Mouse (Mus musculus) stomach, postnatal 0 days (tissue): ENCODE measurements around the gene Cdh23. TPM values are rescaled to one million over a fixed set of nuclear protein-coding genes. Genes with fewer than 3 reads are reported as not detected.

Experiments used
- ATAC-seq: fragments of 200-750 bp; cut with Nextera tagmentation; 2 replicates; pipeline ENCODE4 v1.8.0; 2017; ENCODE audit not compliant: low FRiP score, low TSS enrichment
- DNase-seq: peaks from one replicate; pipeline ENCODE4 v3.0.0-alpha.2; 2016; ENCODE audit warnings: low spot score
- H3K27ac ChIP-seq: fragments of 300-500 bp; sonication (generic); replicated peaks from 2 replicates; pipeline ENCODE4 v1.5.1; 2014; ENCODE audit warnings: mild to moderate bottlenecking, control low read depth
- H3K27me3 ChIP-seq: fragments of 300-500 bp; sonication (generic); 2 replicates; pipeline ENCODE4 v1.6.1; 2014; ENCODE audit warnings: low read length; ENCODE audit not compliant: control insufficient read depth, insufficient read depth
- H3K36me3 ChIP-seq: fragments of 300-500 bp; sonication (generic); 2 replicates; pipeline ENCODE4 v1.6.1; 2014; ENCODE audit warnings: low read length, mixed read lengths; ENCODE audit not compliant: control insufficient read depth, insufficient read depth
- H3K4me1 ChIP-seq: fragments of 300-500 bp; sonication (generic); replicated peaks from 2 replicates; pipeline ENCODE4 v1.6.1; 2014; ENCODE audit warnings: antibody characterized with exemption; ENCODE audit not compliant: control insufficient read depth, insufficient read depth
- H3K4me2 ChIP-seq: fragments of 300-500 bp; sonication (generic); replicated peaks from 2 replicates; pipeline ENCODE4 v1.6.1; 2014; ENCODE audit warnings: low read depth, mild to moderate bottlenecking, control low read depth, moderate library complexity
- H3K4me3 ChIP-seq: fragments of 300-500 bp; sonication (generic); 2 replicates; pipeline ENCODE4 v1.5.1; 2014; ENCODE audit warnings: low read depth, low read length, control low read depth
- H3K9ac ChIP-seq: fragments of 300-500 bp; sonication (generic); 2 replicates; pipeline ENCODE4 v1.6.1; 2014; ENCODE audit warnings: mild to moderate bottlenecking, low read length, control low read depth, mixed read lengths
- H3K9me3 ChIP-seq: fragments of 300-500 bp; sonication (generic); 2 replicates; pipeline ENCODE4 v1.6.1; 2016; ENCODE audit warnings: low read length; ENCODE audit not compliant: control insufficient read depth
- CTCF ChIP-seq: IDR thresholded peaks from 2 replicates; pipeline ENCODE4 v1.5.1; 2016; ENCODE audit warnings: antibody characterized with exemption, low read depth, mild to moderate bottlenecking, moderate library complexity
- EP300 ChIP-seq: optimal IDR thresholded peaks from 2 replicates; pipeline ENCODE3; 2016; ENCODE audit warnings: antibody characterized with exemption
- WGBS: fragments of 180-500 bp; shearing (Covaris S2); extraction: QIAGEN DNeasy Blood & Tissue Kit; methylation state at CpG from one replicate; pipeline ENCODE4 v1.1.7; 2014; 5-methylcytosine and 5-hydroxymethylcytosine counted together
- polyA plus RNA-seq: library from polyadenylated mRNA; unstranded; fragments of >200 nt; fragmentation: Nextera tagmentation; extraction: Ambion mirVana; gene quantifications from 2 replicates; pipeline ENCODE4 v1.2.1, GENCODE M21; 2015

Cdh23 gene
- polyA plus RNA-seq, 1 experiment from 2014 or later = 0.18 TPM

- Histone ChIP-seq H3K27ac (no peak overlapping the region), H3K9ac (no peak overlapping the region), H3K4me3 (no peak overlapping the region), H3K4me1 (0 out of 2 replicates have a peak, but pooled peaks cover 2% of the 10 kb centered on the region), H3K4me2 (no peak overlapping the region), H3K36me3 (no peaks in the 10 kb centered on the region), H3K27me3 (no peaks in the 10 kb centered on the region), H3K9me3 (no peaks in the 10 kb centered on the region)
- no peak for DNase-seq
- TF ChIP-seq EP300 (no peak), CTCF (no peak)
- 88% methylated on average over 5 of the region's 5 CpGs for WGBS
- ATAC-seq = no peak
Measured at GRCm38 (mm10) chr10:60260557-60261294, 435.6 kb downstream of the Cdh23 start.

- H3K27ac ChIP-seq = no peak overlapping the region
- H3K9ac ChIP-seq = no peak overlapping the region
- TF ChIP-seq EP300 (no peak), CTCF (no peak)
- WGBS = 64% methylated on average over 16 of the region's 16 CpGs
- H3K4me3 ChIP-seq = no peak overlapping the region
- ATAC-seq (no peak), DNase-seq (no peak)
- no peaks in the 10 kb centered on the region for H3K9me3 ChIP-seq
- 0 out of 2 replicates have a peak, but pooled peaks cover 2% of the 10 kb centered on the region for H3K4me1 ChIP-seq
- no peak overlapping the region for H3K4me2 ChIP-seq
- H3K27me3 ChIP-seq = no peaks in the 10 kb centered on the region
- no peaks in the 10 kb centered on the region for H3K36me3 ChIP-seq
Measured at GRCm38 (mm10) chr10:60257261-60257825, 438.9 kb downstream of the Cdh23 start.

GRCm38 (mm10) chr10:60256088-60256487, 440.2 kb downstream of the Cdh23 start:
- Histone ChIP-seq H3K27ac (0 out of 2 replicates have a peak overlapping the region, but pooled peaks have one; percentile 8), H3K4me1 (no peaks in the 10 kb centered on the region), H3K4me3 (no peak overlapping the region), H3K36me3 (no peaks in the 10 kb centered on the region), H3K9ac (no peak overlapping the region), H3K4me2 (no peak overlapping the region), H3K9me3 (no peaks in the 10 kb centered on the region), H3K27me3 (no peaks in the 10 kb centered on the region)
- no peak for DNase-seq
- WGBS = 55% methylated on average over 6 of the region's 6 CpGs
- ATAC-seq = no peak
- TF ChIP-seq EP300 = no peak
- no peak for TF ChIP-seq CTCF

Other genes starting within 250 kb of the Cdh23 start
- gene Slc29a3, start 56.3 kb upstream of the Cdh23 start, polyA plus RNA-seq = 3.4 and 5.8 TPM in 2 replicates
- gene Unc5b, start 135.1 kb upstream of the Cdh23 start, polyA plus RNA-seq = 3.8 and 4.1 TPM in 2 replicates